Mouse (Mus musculus) kidney, postnatal 0 days (tissue): ENCODE measurements around the gene Rnf150. TPM values are rescaled to one million over a fixed set of nuclear protein-coding genes. Genes with fewer than 3 reads are reported as not detected.

ENCODE experiments used
- ATAC-seq: fragments of 200-750 bp; cut with Nextera tagmentation; replicated peaks from 2 replicates; pipeline ENCODE4 v1.8.0; 2017; ENCODE audit warnings: low read depth, moderate number of reproducible peaks, moderate TSS enrichment, moderate library complexity; ENCODE audit not compliant: low FRiP score
- DNase-seq: peaks from one replicate; pipeline ENCODE4 v3.0.0-alpha.2; 2016; ENCODE audit warnings: low spot score
- H3K27ac ChIP-seq: fragments of 300-500 bp; sonication (generic); 2 replicates; pipeline ENCODE4 v1.5.1; 2014; ENCODE audit warnings: mild to moderate bottlenecking
- H3K27me3 ChIP-seq: fragments of 300-500 bp; sonication (generic); 2 replicates; pipeline ENCODE4 v1.6.1; 2014; ENCODE audit warnings: low read length, mixed read lengths; ENCODE audit not compliant: insufficient read depth
- H3K36me3 ChIP-seq: fragments of 300-500 bp; sonication (generic); 2 replicates; pipeline ENCODE4 v1.6.1; 2014; ENCODE audit warnings: low read length, mixed read lengths; ENCODE audit not compliant: insufficient read depth
- H3K4me1 ChIP-seq: fragments of 300-500 bp; sonication (generic); replicated peaks from 2 replicates; pipeline ENCODE4 v1.6.1; 2014; ENCODE audit warnings: antibody characterized with exemption, low read length, mixed read lengths; ENCODE audit not compliant: insufficient read depth
- H3K4me2 ChIP-seq: fragments of 300-500 bp; sonication (generic); 2 replicates; pipeline ENCODE4 v1.6.1; 2014; ENCODE audit warnings: mild to moderate bottlenecking, low read length, moderate library complexity, mixed read lengths
- H3K4me3 ChIP-seq: fragments of 300-500 bp; sonication (generic); replicated peaks from 2 replicates; pipeline ENCODE4 v1.5.1; 2014; ENCODE audit warnings: low read depth, low read length
- H3K9ac ChIP-seq: fragments of 300-500 bp; sonication (generic); 2 replicates; pipeline ENCODE4 v1.6.1; 2014; ENCODE audit warnings: low read depth, low read length
- H3K9me3 ChIP-seq: fragments of 300-500 bp; sonication (generic); replicated peaks from 2 replicates; pipeline ENCODE4 v1.6.1; 2016; ENCODE audit warnings: low read length, inconsistent platforms, mixed read lengths
- CTCF ChIP-seq: IDR thresholded peaks from 2 replicates; pipeline ENCODE4 v1.5.1; 2016; ENCODE audit warnings: antibody characterized with exemption, low read depth, mild to moderate bottlenecking, moderate library complexity
- WGBS: fragments of 180-500 bp; shearing (Covaris S2); extraction: QIAGEN DNeasy Blood & Tissue Kit; methylation state at CpG from one replicate; pipeline ENCODE4 v1.1.7; 2014; 5-methylcytosine and 5-hydroxymethylcytosine counted together
- polyA plus RNA-seq: library from polyadenylated mRNA; unstranded; fragments of >200 nt; fragmentation: Nextera tagmentation; extraction: Ambion mirVana; gene quantifications from 2 replicates; pipeline ENCODE4 v1.2.1, GENCODE M21; 2015

The Rnf150 gene
- polyA plus RNA-seq, 1 experiment from 2014 or later = 1.3 TPM

GRCm38 (mm10) chr8:82865239-82865638 lies 2.1 kb downstream of the Rnf150 start:
- no peaks in the 10 kb centered on the region for H3K36me3 ChIP-seq
- H3K27me3 ChIP-seq = no peaks in the 10 kb centered on the region
- TF ChIP-seq CTCF = no peak
- H3K4me3 ChIP-seq = peak overlapping the region; percentile 80
- H3K4me2 ChIP-seq = peak overlapping the region; percentile 81
- no peak overlapping the region for H3K27ac ChIP-seq
- DNase-seq (peak; percentile 49), ATAC-seq (no peak)
- WGBS = 36% methylated on average over 5 of the region's 5 CpGs
- no peaks in the 10 kb centered on the region for H3K4me1 ChIP-seq
- no peak overlapping the region for H3K9ac ChIP-seq
- no peaks in the 10 kb centered on the region for H3K9me3 ChIP-seq

GRCm38 (mm10) chr8:82866251-82866650 lies 3.1 kb downstream of the Rnf150 start:
- Histone ChIP-seq H3K4me2 (peak overlapping the region; percentile 81), H3K27me3 (no peaks in the 10 kb centered on the region), H3K4me3 (no peak overlapping the region), H3K9ac (no peak overlapping the region), H3K4me1 (peaks cover 4% of the 10 kb centered on the region; the same call in 1 of the 2 replicates), H3K27ac (no peak overlapping the region), H3K36me3 (no peaks in the 10 kb centered on the region), H3K9me3 (no peaks in the 10 kb centered on the region)
- 44% methylated on average over 1 of the region's 1 CpGs for WGBS
- DNase-seq = no peak
- ATAC-seq = no peak
- no peak for TF ChIP-seq CTCF

GRCm38 (mm10) chr8:82870840-82871490 lies 7.8 kb downstream of the Rnf150 start:
- WGBS = 25% methylated on average over 4 of the region's 4 CpGs
- peak; percentile 89 for DNase-seq
- Histone ChIP-seq H3K9me3 (no peaks in the 10 kb centered on the region), H3K4me2 (no peak overlapping the region), H3K4me1 (peaks cover 4% of the 10 kb centered on the region; the same call in 1 of the 2 replicates), H3K9ac (no peak overlapping the region), H3K27ac (peak overlapping the region; percentile 26; the same call in 1 of the 2 replicates), H3K4me3 (no peak overlapping the region), H3K36me3 (no peaks in the 10 kb centered on the region), H3K27me3 (no peaks in the 10 kb centered on the region)
- TF ChIP-seq CTCF = no peak
- no peak; the same call in 1 of the 2 replicates for ATAC-seq

- Histone ChIP-seq H3K27me3 (no peaks in the 10 kb centered on the region), H3K9ac (no peak overlapping the region), H3K4me1 (peaks cover 10% of the 10 kb centered on the region; the same call in 1 of the 2 replicates), H3K27ac (no peak overlapping the region), H3K36me3 (no peaks in the 10 kb centered on the region), H3K4me2 (no peak overlapping the region), H3K4me3 (no peak overlapping the region), H3K9me3 (no peaks in the 10 kb centered on the region)
- no peak for TF ChIP-seq CTCF
- WGBS = 83% methylated on average over 4 of the region's 4 CpGs
- no peak for ATAC-seq
- no peak for DNase-seq
Observed at GRCm38 (mm10) chr8:82871986-82872385, 8.8 kb downstream of the Rnf150 start.

GRCm38 (mm10) chr8:82874102-82874501 lies 10.9 kb downstream of the Rnf150 start:
- Histone ChIP-seq H3K9me3 (no peaks in the 10 kb centered on the region), H3K36me3 (no peaks in the 10 kb centered on the region), H3K27me3 (no peaks in the 10 kb centered on the region), H3K27ac (no peak overlapping the region), H3K4me3 (no peak overlapping the region), H3K4me1 (peaks cover 11% of the 10 kb centered on the region; the same call in 1 of the 2 replicates), H3K9ac (no peak overlapping the region), H3K4me2 (no peak overlapping the region)
- ATAC-seq (no peak), DNase-seq (no peak)
- no peak for TF ChIP-seq CTCF
- 85% methylated on average over 2 of the region's 2 CpGs for WGBS

GRCm38 (mm10) chr8:82875135-82875534 lies 12.0 kb downstream of the Rnf150 start:
- ATAC-seq (no peak), DNase-seq (peak; percentile 52)
- no peak for TF ChIP-seq CTCF
- H3K36me3 ChIP-seq = no peaks in the 10 kb centered on the region
- 54% methylated on average over 7 of the region's 7 CpGs for WGBS
- H3K27ac ChIP-seq = no peak overlapping the region
- peaks cover 11% of the 10 kb centered on the region; the same call in 1 of the 2 replicates for H3K4me1 ChIP-seq
- no peaks in the 10 kb centered on the region for H3K9me3 ChIP-seq
- H3K27me3 ChIP-seq = no peaks in the 10 kb centered on the region
- H3K9ac ChIP-seq = no peak overlapping the region
- no peak overlapping the region for H3K4me3 ChIP-seq
- H3K4me2 ChIP-seq = no peak overlapping the region
